Mouse (Mus musculus) forebrain, embryonic 13.5 days (tissue): ENCODE results near the gene Denr. TPM values are rescaled to one million over a fixed set of nuclear protein-coding genes. Genes with fewer than 3 reads are reported as not detected.

ENCODE experiments used
- ATAC-seq: fragments of 200-750 bp; cut with Nextera tagmentation; 2 replicates; pipeline ENCODE4 v1.8.0; 2017
- H3K27ac ChIP-seq: fragments of 300-500 bp; sonication (generic); 2 replicates; pipeline ENCODE4 v1.5.1; 2015; ENCODE audit warnings: inconsistent platforms, mild to moderate bottlenecking, moderate library complexity
- H3K27me3 ChIP-seq: fragments of 300-500 bp; sonication (generic); 2 replicates; pipeline ENCODE4 v1.6.1; 2015; ENCODE audit warnings: mild to moderate bottlenecking, inconsistent platforms
- H3K36me3 ChIP-seq: fragments of 300-500 bp; sonication (generic); 2 replicates; pipeline ENCODE4 v1.6.1; 2015; ENCODE audit warnings: mild to moderate bottlenecking, inconsistent platforms; ENCODE audit not compliant: poor library complexity, severe bottlenecking
- H3K4me1 ChIP-seq: fragments of 300-500 bp; sonication (generic); 2 replicates; pipeline ENCODE4 v1.6.1; 2015; ENCODE audit warnings: inconsistent platforms
- H3K4me2 ChIP-seq: fragments of 300-500 bp; sonication (generic); 2 replicates; pipeline ENCODE4 v1.6.1; 2015; ENCODE audit warnings: inconsistent platforms, mild to moderate bottlenecking, moderate library complexity
- H3K4me3 ChIP-seq: fragments of 300-500 bp; sonication (generic); 2 replicates; pipeline ENCODE4 v1.5.1; 2015; ENCODE audit warnings: mild to moderate bottlenecking, inconsistent platforms
- H3K9ac ChIP-seq: fragments of 300-500 bp; sonication (generic); 2 replicates; pipeline ENCODE4 v1.6.1; 2015; ENCODE audit warnings: mild to moderate bottlenecking, inconsistent platforms
- H3K9me3 ChIP-seq: fragments of 300-500 bp; sonication (generic); replicated peaks from 2 replicates; pipeline ENCODE4 v1.6.1; 2016; ENCODE audit warnings: inconsistent platforms
- WGBS: fragments of 180-500 bp; shearing (Covaris S2); methylation state at CpG from one replicate; pipeline ENCODE4 v1.1.7; 2015; 5-methylcytosine and 5-hydroxymethylcytosine counted together
- polyA plus RNA-seq: library from polyadenylated mRNA; unstranded; fragments of >200 nt; fragmentation: Nextera tagmentation; extraction: Ambion mirVana; gene quantifications from 2 replicates; pipeline ENCODE4 v1.2.1, GENCODE M21; 2015

Gene Denr
- polyA plus RNA-seq, 1 experiment from 2014 or later, result 160 TPM

- no peaks in the 10 kb centered on the region for H3K27me3 ChIP-seq
- no peak overlapping the region for H3K4me3 ChIP-seq
- H3K4me1 ChIP-seq, result no peaks in the 10 kb centered on the region
- no peak overlapping the region for H3K27ac ChIP-seq
- H3K9me3 ChIP-seq, result no peaks in the 10 kb centered on the region
- no peak overlapping the region for H3K4me2 ChIP-seq
- ATAC-seq, result no peak
- H3K9ac ChIP-seq, result no peak overlapping the region
- WGBS, result 90% methylated on average over 6 of the region's 6 CpGs
- H3K36me3 ChIP-seq, result peaks cover 89% of the 10 kb centered on the region
Measured at GRCm38 (mm10) chr5:123922112-123922511, 15.1 kb downstream of the Denr start.

GRCm38 (mm10) chr5:123927118-123927517 is 20.1 kb downstream of the Denr start, which contains the start of gene Gm43518:
TSS of gene Gm43518 (plus strand) at chr5:123927418.
- Histone ChIP-seq H3K27ac (no peak within 1 kb of the TSS), H3K4me3 (no peak within 1 kb of the TSS), H3K36me3 (peaks cover 73% of the 10 kb centered on the region), H3K9me3 (no peaks in the 10 kb centered on the region), H3K4me1 (peaks cover 6% of the 10 kb centered on the region), H3K27me3 (no peaks in the 10 kb centered on the region), H3K9ac (no peak within 1 kb of the TSS), H3K4me2 (no peak within 1 kb of the TSS)
- ATAC-seq, result no peak
- WGBS, result 92% methylated on average over 9 of the region's 9 CpGs

GRCm38 (mm10) chr5:123930508-123930989 is 23.6 kb downstream of the Denr start, which contains the start of gene Ccdc62:
TSS of gene Ccdc62 (plus strand) at chr5:123930679.
- H3K36me3 ChIP-seq, result peaks cover 39% of the 10 kb centered on the region
- peak; percentile 98 for ATAC-seq
- peaks cover 6% of the 10 kb centered on the region for H3K4me1 ChIP-seq
- peak within 1 kb of the TSS; percentile 91 for H3K9ac ChIP-seq
- H3K4me3 ChIP-seq, result peak within 1 kb of the TSS; percentile 75
- H3K9me3 ChIP-seq, result no peaks in the 10 kb centered on the region
- WGBS, result under 1% methylated on average over 56 of the region's 56 CpGs
- H3K4me2 ChIP-seq, result peak within 1 kb of the TSS; percentile 75
- no peaks in the 10 kb centered on the region for H3K27me3 ChIP-seq
- H3K27ac ChIP-seq, result peak within 1 kb of the TSS; percentile 84

GRCm38 (mm10) chr5:123931131-123931530 is 24.2 kb downstream of the Denr start:
- WGBS, result 53% methylated on average over 13 of the region's 13 CpGs
- peak overlapping the region; percentile 91 for H3K9ac ChIP-seq
- peaks cover 33% of the 10 kb centered on the region for H3K36me3 ChIP-seq
- H3K4me1 ChIP-seq, result peaks cover 6% of the 10 kb centered on the region
- H3K4me2 ChIP-seq, result peak overlapping the region; percentile 75
- H3K9me3 ChIP-seq, result no peaks in the 10 kb centered on the region
- H3K27ac ChIP-seq, result no peak overlapping the region
- no peak for ATAC-seq
- peak overlapping the region; percentile 75 for H3K4me3 ChIP-seq
- no peaks in the 10 kb centered on the region for H3K27me3 ChIP-seq

- Histone ChIP-seq H3K4me1 (peaks cover 6% of the 10 kb centered on the region), H3K27me3 (no peaks in the 10 kb centered on the region), H3K9ac (no peak overlapping the region), H3K27ac (no peak overlapping the region), H3K36me3 (peaks cover 15% of the 10 kb centered on the region), H3K4me3 (no peak overlapping the region), H3K4me2 (no peak overlapping the region), H3K9me3 (no peaks in the 10 kb centered on the region)
- no peak for ATAC-seq
Measured at GRCm38 (mm10) chr5:123932927-123933326, 26.0 kb downstream of the Denr start.

- H3K36me3 ChIP-seq, result peaks cover 9% of the 10 kb centered on the region; the same call in 1 of the 2 replicates
- no peaks in the 10 kb centered on the region for H3K27me3 ChIP-seq
- 94% methylated on average over 12 of the region's 12 CpGs for WGBS
- no peak overlapping the region for H3K4me2 ChIP-seq
- H3K9me3 ChIP-seq, result no peaks in the 10 kb centered on the region
- no peak for ATAC-seq
- H3K27ac ChIP-seq, result no peak overlapping the region
- no peak overlapping the region for H3K9ac ChIP-seq
- H3K4me1 ChIP-seq, result peaks cover 6% of the 10 kb centered on the region
- no peak overlapping the region for H3K4me3 ChIP-seq
Measured at GRCm38 (mm10) chr5:123933556-123933955, 26.6 kb downstream of the Denr start.

- Histone ChIP-seq H3K27ac (no peak overlapping the region), H3K4me1 (peaks cover 6% of the 10 kb centered on the region), H3K4me3 (no peak overlapping the region), H3K36me3 (0 out of 2 replicates have a peak, but pooled peaks cover 4% of the 10 kb centered on the region), H3K9ac (no peak overlapping the region), H3K27me3 (no peaks in the 10 kb centered on the region), H3K9me3 (no peaks in the 10 kb centered on the region), H3K4me2 (no peak overlapping the region)
- ATAC-seq, result no peak
- 42% methylated on average over 18 of the region's 18 CpGs for WGBS
Measured at GRCm38 (mm10) chr5:123933957-123934591, 27.1 kb downstream of the Denr start.

GRCm38 (mm10) chr5:123935931-123936330 is 29.0 kb downstream of the Denr start:
- no peaks in the 10 kb centered on the region for H3K9me3 ChIP-seq
- peaks cover 4% of the 10 kb centered on the region for H3K4me1 ChIP-seq
- H3K27me3 ChIP-seq, result no peaks in the 10 kb centered on the region
- no peak overlapping the region for H3K27ac ChIP-seq
- H3K36me3 ChIP-seq, result no peaks in the 10 kb centered on the region
- H3K4me2 ChIP-seq, result no peak overlapping the region
- no peak overlapping the region for H3K9ac ChIP-seq
- no peak overlapping the region for H3K4me3 ChIP-seq
- WGBS, result 89% methylated on average over 5 of the region's 5 CpGs
- no peak for ATAC-seq

GRCm38 (mm10) chr5:123938479-123938878 is 31.5 kb downstream of the Denr start:
- H3K27ac ChIP-seq, result no peak overlapping the region
- H3K4me2 ChIP-seq, result no peak overlapping the region
- no peaks in the 10 kb centered on the region for H3K9me3 ChIP-seq
- no peak overlapping the region for H3K4me3 ChIP-seq
- WGBS, result 91% methylated on average over 5 of the region's 5 CpGs
- ATAC-seq, result no peak
- H3K36me3 ChIP-seq, result no peaks in the 10 kb centered on the region
- no peaks in the 10 kb centered on the region for H3K4me1 ChIP-seq
- H3K27me3 ChIP-seq, result no peaks in the 10 kb centered on the region
- no peak overlapping the region for H3K9ac ChIP-seq

- Histone ChIP-seq H3K4me1 (no peaks in the 10 kb centered on the region), H3K9me3 (no peaks in the 10 kb centered on the region), H3K4me3 (no peak overlapping the region), H3K4me2 (no peak overlapping the region), H3K36me3 (no peaks in the 10 kb centered on the region), H3K27ac (no peak overlapping the region), H3K27me3 (no peaks in the 10 kb centered on the region), H3K9ac (no peak overlapping the region)
- WGBS, result 67% methylated on average over 4 of the region's 4 CpGs
- ATAC-seq, result no peak
Measured at GRCm38 (mm10) chr5:123946546-123946945, 39.6 kb downstream of the Denr start.

- ATAC-seq, result no peak
- Histone ChIP-seq H3K36me3 (no peaks in the 10 kb centered on the region), H3K4me1 (no peaks in the 10 kb centered on the region), H3K27me3 (no peaks in the 10 kb centered on the region), H3K9me3 (no peaks in the 10 kb centered on the region), H3K4me2 (no peak overlapping the region), H3K4me3 (no peak overlapping the region), H3K27ac (no peak overlapping the region), H3K9ac (no peak overlapping the region)
- 50% methylated on average over 7 of the region's 7 CpGs for WGBS
Measured at GRCm38 (mm10) chr5:123947041-123947761, 40.2 kb downstream of the Denr start.

- 58% methylated on average over 5 of the region's 5 CpGs for WGBS
- Histone ChIP-seq H3K4me2 (no peak overlapping the region), H3K9me3 (no peaks in the 10 kb centered on the region), H3K4me1 (no peaks in the 10 kb centered on the region), H3K27ac (no peak overlapping the region), H3K9ac (no peak overlapping the region), H3K36me3 (no peaks in the 10 kb centered on the region), H3K4me3 (no peak overlapping the region), H3K27me3 (no peaks in the 10 kb centered on the region)
- no peak for ATAC-seq
Measured at GRCm38 (mm10) chr5:123952365-123953045, 45.5 kb downstream of the Denr start.
